Mouse (Mus musculus) embryonic stem cell, embryonic (primary cell): ENCODE data around the gene Ube2l3.
"Not testable (repeated sequence)": the region's sequence is repeated elsewhere in the genome, so short reads cannot be mapped to it uniquely, and the experiment has no call there.

Experiments used
- CTCF ChIA-PET, 4 experiments: fragments of 300-600 bp in 2 of 4; fragments of 350-600 bp in 2 of 4; sonication (Branson Sonifier 250); formaldehyde crosslinking; loops; one replicate each; lab custom pipeline; 2022; ENCODE audit warnings: inconsistent platforms in 2 of 4; lab: Charles Lee
- POLR2A ChIA-PET, 4 experiments: fragments of 300-600 bp in 2 of 4; fragments of 350-600 bp in 2 of 4; sonication (Branson Sonifier 250); formaldehyde crosslinking; loops; one replicate each; lab custom pipeline; 2022; ENCODE audit warnings: antibody characterized with exemption in 4 of 4, inconsistent platforms in 1 of 4; lab: Charles Lee

The Ube2l3 gene

DNA sequence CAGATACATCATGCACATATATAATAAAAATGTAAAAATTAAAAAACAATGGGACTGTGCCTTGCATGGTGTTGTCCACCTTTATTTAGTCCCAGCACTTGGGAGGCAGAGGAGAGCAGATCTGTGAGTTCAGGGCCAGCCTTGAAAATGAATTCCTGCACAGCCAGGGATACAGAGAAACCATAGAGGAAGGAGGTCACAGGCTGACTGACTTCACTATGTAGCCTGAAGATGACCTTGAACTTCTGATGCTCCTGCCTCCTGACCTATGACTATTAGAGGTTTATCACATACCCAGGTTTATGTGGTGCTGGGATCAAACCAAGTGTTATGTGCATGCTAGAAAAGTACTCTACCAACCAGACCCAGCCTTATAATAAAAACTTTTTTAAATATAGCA lies 17.0 kb downstream of the Ube2l3 start:
- CTCF ChIA-PET, result interaction anchor here in 3 of 4 experiments (0.8 to 1.4 kb wide), 3 partner anchors 11 to 91 kb away, joined by 3 to 4 read pairs (median 3); partner anchors contain the start of gene Tmem191c (in 1 of the 3)

DNA sequence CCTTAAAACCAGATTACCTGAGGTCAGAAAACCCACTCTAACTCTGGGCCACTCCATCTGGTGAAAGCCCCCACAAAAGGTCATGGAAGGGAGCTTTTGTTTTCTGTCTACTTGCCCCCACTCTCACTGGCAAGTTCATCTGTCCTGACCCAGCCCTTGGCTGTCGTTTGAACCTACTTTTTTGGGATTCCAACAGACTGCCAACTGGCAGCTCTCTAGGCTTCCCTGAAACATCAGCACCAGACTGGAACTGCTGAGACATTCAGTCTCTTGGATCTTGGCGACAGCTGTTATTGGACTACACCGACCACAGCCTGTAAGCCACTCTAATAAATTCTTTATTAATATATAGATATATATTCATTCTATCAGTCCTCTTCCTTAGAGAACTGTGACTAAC lies 19.4 kb downstream of the Ube2l3 start:
- CTCF ChIA-PET, result interaction anchor here in 1 of 4 experiments (0.9 kb wide), 1 partner anchor 88 kb away, joined by 6 read pairs; no protein-coding TSS in a partner anchor
- POLR2A ChIA-PET, result interaction anchor here in 2 of 4 experiments (0.6 to 3.2 kb wide), 8 partner anchors 7 to 471 kb away, joined by 3 to 16 read pairs (median 3); no protein-coding TSS in a partner anchor

More for the DNA sequence above, 17.0 kb downstream of the Ube2l3 start:
- POLR2A ChIA-PET, result interaction anchor here in 1 of 4 experiments (0.9 to 1.1 kb wide), 4 partner anchors 10 to 91 kb away, joined by 3 to 9 read pairs (median 4); partner anchors contain the start of gene Rimbp3

DNA sequence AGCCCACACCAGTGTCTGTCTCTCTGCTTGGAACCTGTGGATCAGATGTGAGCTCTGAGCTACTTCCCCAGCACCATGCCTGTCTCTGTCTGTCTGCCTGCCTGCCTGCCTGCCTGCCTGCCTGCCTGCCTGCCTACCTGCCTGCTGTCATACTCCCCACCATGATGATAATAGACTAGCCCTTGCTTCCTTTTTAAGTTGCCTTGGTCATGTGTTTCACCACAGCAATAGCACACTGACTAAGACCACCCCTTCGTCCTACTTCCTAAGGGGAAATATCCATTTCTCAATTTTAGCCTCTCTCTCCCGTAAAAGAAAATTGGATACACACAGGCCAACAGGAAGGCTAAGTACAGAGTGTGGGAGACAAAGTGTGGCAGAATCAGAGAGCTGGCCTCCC lies 20.3 kb downstream of the Ube2l3 start:
- ChIA-PET POLR2A (interaction anchor here in 2 of 4 experiments (0.9 to 3.2 kb wide), 13 partner anchors 8 to 57 kb away, joined by 3 to 16 read pairs (median 3); partner anchors contain the start of genes Hic2 (in 2 of the 2), 2610318N02Rik (in 1 of the 2) and Ydjc (in 1 of the 2)), CTCF (no interaction called here)

DNA sequence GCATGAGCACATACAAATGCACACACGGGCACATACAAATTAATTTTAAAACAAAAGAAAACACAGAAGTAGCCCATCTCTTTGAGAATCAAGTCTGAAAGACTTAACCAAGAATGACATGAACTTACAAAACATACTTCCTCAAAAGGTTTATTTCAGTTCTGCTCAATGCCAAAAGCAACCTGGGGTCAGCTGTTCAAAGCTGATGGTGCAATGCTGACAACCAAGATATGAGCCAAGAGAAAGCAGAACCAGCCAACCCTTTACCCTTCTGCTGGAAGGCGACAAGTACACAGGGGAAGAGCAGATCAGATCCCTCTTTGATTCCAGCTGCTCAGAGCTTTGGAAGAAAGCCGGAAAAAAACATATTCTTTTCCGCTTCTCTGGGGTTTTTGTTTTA lies 21.1 kb downstream of the Ube2l3 start:
- ChIA-PET CTCF (interaction anchor here in 1 of 4 experiments (0.6 kb wide), 1 partner anchor 12 kb away, joined by 3 read pairs; no protein-coding TSS in a partner anchor), POLR2A (interaction anchor here in 2 of 4 experiments (0.5 to 3.2 kb wide), 14 partner anchors 9 to 57 kb away, joined by 3 to 16 read pairs (median 4); partner anchors contain the start of genes Hic2 (in 2 of the 2), 2610318N02Rik (in 1 of the 2) and Ydjc (in 1 of the 2))

DNA sequence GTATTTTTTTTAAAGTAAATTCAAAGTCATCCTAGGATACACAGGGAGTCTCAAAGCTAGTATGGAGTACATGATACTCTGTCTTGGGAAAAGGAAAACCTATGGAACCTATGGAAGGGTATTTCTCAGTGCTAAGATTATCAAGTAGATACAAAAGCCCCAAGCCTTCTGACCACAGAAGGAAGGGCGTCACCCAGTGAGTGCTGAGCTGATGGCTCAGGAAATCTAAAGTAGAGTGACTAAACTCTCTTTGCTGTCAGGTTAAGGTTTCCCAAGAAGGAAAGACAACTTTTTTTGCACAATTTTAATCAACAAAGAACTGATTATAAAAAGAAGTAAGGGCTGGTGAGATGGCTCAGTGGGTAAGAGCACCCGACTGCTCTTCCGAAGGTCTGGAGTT lies 22.7 kb downstream of the Ube2l3 start:
- POLR2A ChIA-PET, result interaction anchor here in 3 of 4 experiments (0.5 to 2.6 kb wide), 20 partner anchors 9 to 1296 kb away, joined by 3 to 9 read pairs (median 4); partner anchors contain the start of genes 2610318N02Rik (in 1 of the 3) and Sdf2l1 (in 1 of the 3)
- CTCF ChIA-PET, result no interaction called here

DNA sequence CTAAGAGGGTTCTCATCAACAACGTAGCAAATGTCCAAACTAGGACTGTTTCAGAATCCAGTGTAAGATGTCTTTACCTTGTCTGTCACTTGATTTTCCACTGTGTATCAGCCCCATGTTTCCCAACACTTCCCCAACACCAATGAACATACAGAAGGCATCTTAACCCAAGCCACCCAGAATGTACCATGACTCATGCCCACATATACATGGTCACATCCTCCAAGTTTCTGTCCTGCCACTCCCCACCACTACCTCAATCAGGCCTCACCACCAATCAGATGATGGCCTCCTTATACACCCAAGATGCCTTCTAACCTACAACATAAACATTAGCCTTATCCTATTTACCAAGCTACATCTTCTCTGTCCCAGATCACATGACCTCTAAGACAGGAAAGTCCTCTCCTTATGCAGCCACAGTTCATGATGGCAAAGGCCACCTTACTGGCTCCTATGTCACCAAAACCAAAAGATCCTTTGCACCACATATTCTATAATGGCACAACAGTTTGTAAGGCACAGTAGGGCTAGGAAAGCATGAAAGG lies 24.8 kb downstream of the Ube2l3 start:
- POLR2A ChIA-PET, result interaction anchor here in 2 of 4 experiments (0.6 to 2.0 kb wide), 6 partner anchors 9 to 85 kb away, joined by 3 to 7 read pairs (median 4); no protein-coding TSS in a partner anchor
- CTCF ChIA-PET, result no interaction called here

DNA sequence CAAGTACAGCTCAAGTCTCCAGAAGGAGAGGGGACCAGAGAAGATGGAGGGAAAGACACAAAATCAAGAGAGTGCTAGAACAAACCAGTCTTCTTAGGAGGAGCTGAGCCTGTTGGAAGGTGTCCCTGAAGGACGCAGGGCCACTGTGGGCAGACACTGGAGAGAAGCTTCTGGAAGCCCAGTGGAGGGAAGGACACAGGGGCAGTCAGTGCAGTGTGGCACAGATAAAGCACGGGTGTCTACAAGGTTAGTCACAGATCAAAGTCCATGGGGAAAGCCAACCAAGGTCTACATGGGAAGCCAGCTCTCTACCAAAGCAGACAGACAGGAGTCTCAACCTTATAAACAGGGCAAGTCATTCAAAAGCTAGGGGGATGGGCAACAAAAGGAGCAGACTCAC lies 26.7 kb downstream of the Ube2l3 start:
- ChIA-PET CTCF (interaction anchor here in 2 of 4 experiments (0.7 to 1.0 kb wide), 2 partner anchors 28 to 49 kb away, joined by 3 read pairs; no protein-coding TSS in a partner anchor), POLR2A (interaction anchor here in 3 of 4 experiments (0.6 to 3.7 kb wide), 19 partner anchors 8 to 748 kb away, joined by 3 to 13 read pairs (median 4); partner anchors contain the start of gene 2610318N02Rik (in 1 of the 3))

DNA sequence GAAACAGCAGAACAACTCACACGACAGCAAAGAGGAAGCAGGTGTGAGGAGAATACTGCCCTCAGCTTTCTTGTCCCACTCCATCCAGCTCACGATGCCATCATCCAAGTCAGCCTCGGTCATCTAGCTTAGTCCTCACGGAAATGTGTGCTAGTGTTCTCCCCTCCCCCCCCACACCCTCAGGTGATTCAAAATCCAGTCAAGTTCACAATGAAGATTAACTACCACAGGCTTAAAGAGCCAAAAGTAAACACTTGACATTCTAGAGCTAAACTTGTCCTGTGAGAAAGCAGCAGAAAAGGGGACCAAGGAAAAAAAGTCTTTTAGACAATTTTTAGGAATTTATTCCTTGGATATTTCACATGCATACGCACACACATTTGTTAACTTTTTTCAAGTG lies 34.4 kb downstream of the Ube2l3 start:
- ChIA-PET CTCF (interaction anchor here in 2 of 4 experiments (0.6 to 0.7 kb wide), 2 partner anchors 108 to 528 kb away, joined by 3 to 5 read pairs; no protein-coding TSS in a partner anchor), POLR2A (interaction anchor here in 3 of 4 experiments (0.7 to 2.4 kb wide), 17 partner anchors 8 to 116 kb away, joined by 3 to 15 read pairs (median 4); partner anchors contain the start of genes Hic2 (in 2 of the 3), Ccdc116 (in 1 of the 3) and Sdf2l1 (in 1 of the 3))

DNA sequence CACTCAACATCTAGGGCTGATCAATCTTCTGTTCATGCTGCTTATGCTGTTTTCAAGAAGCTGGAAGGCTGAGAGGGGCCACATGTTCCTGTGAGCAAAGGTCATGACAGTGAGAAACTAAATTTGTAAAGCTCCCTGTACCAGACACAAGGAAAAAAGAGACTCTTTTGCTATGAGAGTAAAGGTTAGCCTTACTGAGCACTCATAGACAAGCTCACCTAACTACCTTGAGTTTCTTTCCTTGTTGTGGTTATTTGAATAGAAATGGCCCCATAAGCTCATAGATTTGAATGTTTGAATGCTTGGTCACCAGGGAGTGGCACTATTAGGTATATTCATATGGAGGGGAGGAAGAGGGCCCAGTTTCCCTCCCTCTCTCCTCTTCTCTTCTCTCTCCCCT lies 35.3 kb downstream of the Ube2l3 start:
- ChIA-PET POLR2A (interaction anchor here in 3 of 4 experiments (0.6 to 2.4 kb wide), 27 partner anchors 8 to 474 kb away, joined by 3 to 15 read pairs (median 4); partner anchors contain the start of genes Aifm3 (in 1 of the 3), Ccdc116 (in 1 of the 3), Hic2 (in 1 of the 3) and Sdf2l1 (in 1 of the 3)), CTCF (interaction anchor here in 3 of 4 experiments (0.5 to 1.3 kb wide), 3 partner anchors 43 to 118 kb away, joined by 4 read pairs; no protein-coding TSS in a partner anchor)

DNA sequence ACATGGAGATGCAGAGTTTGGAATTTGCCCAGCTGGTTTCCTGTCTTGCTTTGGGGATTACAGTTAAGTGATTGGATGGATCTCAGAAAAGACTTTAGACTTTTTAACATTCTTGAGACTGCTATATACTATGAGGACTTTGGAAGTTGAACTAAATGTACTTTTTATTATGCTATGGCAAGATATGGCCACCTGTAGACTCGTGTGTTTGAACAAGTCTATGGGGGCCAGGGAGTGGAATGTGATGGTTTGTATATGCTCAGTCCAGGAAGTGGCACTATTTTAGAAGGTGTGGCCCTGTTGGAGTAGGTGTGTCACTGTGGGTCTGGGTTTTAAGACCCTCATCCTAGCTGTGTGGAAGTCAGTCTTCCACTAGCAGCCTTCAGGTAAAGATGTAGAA lies 37.0 kb downstream of the Ube2l3 start:
- CTCF ChIA-PET, result not testable (repeated sequence)
- POLR2A ChIA-PET, result interaction anchor here in 2 of 4 experiments (0.7 to 3.3 kb wide), 8 partner anchors 9 to 34 kb away, joined by 3 to 13 read pairs (median 4); partner anchors contain the start of genes Ccdc116 (in 1 of the 2) and Sdf2l1 (in 1 of the 2)

DNA sequence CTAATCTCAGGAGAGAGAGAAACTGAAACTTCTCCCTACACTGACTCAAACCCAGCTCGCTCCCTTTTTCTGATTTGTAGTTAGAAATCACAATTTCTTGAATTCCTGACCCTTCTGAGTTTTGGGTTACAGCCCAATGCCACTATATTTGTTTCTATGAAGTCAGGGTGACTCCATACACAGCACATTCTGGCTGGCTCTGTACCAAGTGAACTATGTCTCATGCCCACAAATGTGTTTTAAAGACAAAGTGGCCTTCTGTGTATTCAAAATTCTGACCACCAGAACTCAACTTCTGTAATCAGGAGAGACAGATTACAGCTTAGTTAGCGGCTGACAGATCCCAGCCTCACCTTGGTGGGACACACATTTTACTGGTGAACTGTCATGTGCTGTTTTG lies 48.1 kb downstream of the Ube2l3 start:
- CTCF ChIA-PET, result interaction anchor here in 2 of 4 experiments (1.3 to 1.8 kb wide), 2 partner anchors 22 to 117 kb away, joined by 3 to 7 read pairs; partner anchors contain the start of gene Sdf2l1 (in 1 of the 2)
- POLR2A ChIA-PET, result interaction anchor here in 2 of 4 experiments (1.2 to 3.5 kb wide), 9 partner anchors 10 to 97 kb away, joined by 3 to 13 read pairs (median 6); partner anchors contain the start of genes Sdf2l1 (in 1 of the 2) and Ydjc (in 1 of the 2)

DNA sequence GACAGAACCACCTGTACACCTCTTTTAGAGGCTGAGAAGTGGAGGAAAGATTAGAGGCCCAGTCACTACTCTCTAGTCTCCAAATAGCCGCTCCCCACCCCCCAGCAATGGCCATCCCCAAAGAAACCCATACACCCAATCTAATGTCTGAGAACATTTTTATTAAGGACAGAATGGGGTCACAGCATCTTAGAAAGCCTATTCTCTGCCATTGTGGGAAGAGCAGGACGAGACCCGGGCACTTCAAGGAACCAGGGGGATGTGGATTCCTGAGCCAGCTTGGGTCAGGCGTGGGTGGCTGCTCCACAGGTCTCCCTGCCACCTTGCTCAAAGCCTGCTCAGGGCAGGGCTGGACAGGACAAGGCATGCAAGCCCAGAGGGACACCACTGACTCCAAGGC lies 50.6 kb downstream of the Ube2l3 start:
- CTCF ChIA-PET, result interaction anchor here in 2 of 4 experiments (0.8 to 1.8 kb wide), 2 partner anchors 8 to 57 kb away, joined by 3 to 4 read pairs; no protein-coding TSS in a partner anchor
- POLR2A ChIA-PET, result interaction anchor here in 2 of 4 experiments (0.7 to 4.1 kb wide), 9 partner anchors 16 to 44 kb away, joined by 3 to 15 read pairs (median 7); partner anchors contain the start of genes 2610318N02Rik (in 2 of the 2) and Sdf2l1 (in 1 of the 2)

DNA sequence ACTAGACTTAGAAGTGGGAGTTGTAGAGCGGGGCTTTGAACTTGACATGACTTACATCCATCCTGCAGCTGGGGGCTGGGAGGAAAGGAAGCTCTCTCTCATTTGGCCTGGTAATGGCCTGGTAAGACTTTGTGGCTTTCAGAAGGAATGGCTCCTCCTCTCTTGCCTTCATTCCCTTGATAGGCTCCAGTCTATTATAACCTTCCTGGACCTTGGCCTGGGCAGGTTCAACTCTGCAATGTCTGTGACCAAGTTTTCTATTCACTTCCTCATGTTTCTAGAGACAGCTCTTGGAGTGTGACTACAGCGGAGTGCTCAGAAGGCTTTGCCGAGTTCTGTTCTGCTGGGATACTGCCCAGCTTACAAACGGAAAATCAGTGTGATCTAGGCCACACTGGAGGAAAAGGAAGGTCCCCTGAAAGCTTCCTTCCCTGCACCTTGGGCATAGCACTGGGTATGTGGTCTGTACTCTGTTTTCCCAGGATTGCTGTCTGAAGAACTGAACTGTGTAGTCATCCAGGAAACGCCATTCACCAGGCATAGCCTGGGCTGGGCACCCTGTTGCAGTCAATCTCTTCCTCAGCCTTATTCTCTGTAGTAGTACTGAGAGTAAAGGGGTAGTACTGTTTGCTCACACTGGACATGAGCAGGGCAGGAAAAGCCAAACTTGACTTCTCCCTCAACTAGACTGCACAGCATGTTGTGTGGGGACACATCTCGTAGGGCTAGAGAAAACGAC lies 51.8 kb downstream of the Ube2l3 start:
- ChIA-PET CTCF (interaction anchor here in 1 of 4 experiments (0.8 kb wide), 1 partner anchor 19 kb away, joined by 3 read pairs; the partner anchor contains the start of gene Sdf2l1), POLR2A (interaction anchor here in 3 of 4 experiments (0.6 to 4.1 kb wide), 9 partner anchors 12 to 372 kb away, joined by 3 to 15 read pairs (median 6); partner anchors contain the start of genes 2610318N02Rik (in 2 of the 3) and Sdf2l1 (in 1 of the 3))

DNA sequence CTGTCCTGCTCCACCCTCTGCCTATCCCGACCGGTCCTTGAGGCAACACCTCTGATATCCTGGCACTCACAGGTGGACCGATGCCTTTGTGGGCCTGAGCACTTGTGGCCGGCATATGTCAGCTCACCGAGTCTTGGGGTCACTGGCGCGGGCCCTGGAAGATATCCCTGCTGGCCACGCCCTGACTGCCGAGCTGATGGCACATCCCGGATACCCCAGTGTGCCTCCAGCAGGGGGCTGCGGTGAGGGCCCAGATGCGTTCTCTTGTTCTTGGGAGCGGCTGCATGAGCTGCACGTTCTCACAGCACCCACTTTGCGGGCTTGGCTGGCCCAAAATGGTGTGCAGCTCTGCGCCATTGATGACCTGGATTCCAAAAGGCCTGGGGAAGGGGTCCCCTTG lies 54.4 kb downstream of the Ube2l3 start:
- CTCF ChIA-PET, result interaction anchor here in 3 of 4 experiments (0.6 to 2.6 kb wide), 21 partner anchors 9 to 843 kb away, joined by 3 to 30 read pairs (median 4); partner anchors contain the start of genes Sdf2l1 (in 2 of the 3), Tmem191c (in 2 of the 3), 2610318N02Rik (in 1 of the 3) and Rimbp3 (in 1 of the 3)
- POLR2A ChIA-PET, result interaction anchor here (0.5 to 10.2 kb wide), 44 partner anchors 9 to 413 kb away, joined by 3 to 124 read pairs (median 4); partner anchors contain the start of genes Sdf2l1 (in 4 of the 4), 2610318N02Rik (in 3 of the 4), Lrrc74b (in 1 of the 4) and Rimbp3 (in 1 of the 4)

DNA sequence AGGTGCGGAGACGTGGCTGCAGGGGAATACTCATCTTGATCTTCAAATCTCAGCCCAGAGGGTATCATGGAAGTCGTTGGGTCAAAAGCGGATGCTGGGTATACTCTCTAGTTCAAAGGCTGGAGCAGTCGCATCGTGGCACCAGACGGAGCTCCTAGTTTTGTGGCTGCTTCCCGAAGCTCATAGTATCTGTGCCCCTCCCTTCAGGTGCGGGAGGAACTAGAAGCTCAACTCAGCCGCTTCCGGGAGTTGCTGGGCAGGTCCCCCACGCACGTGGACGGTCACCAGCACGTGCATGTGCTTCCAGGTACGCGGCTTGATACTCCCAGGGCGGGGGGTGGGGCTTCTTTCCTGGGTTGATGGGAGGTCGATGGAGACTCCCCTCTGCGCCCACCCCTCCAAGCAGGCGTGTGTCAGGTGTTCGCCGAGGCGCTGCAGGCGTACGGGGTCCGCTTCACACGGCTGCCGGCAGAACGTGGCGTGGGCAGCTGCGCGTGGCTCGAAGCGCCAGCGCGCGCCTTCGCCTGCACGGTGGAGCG lies 55.0 kb downstream of the Ube2l3 start:
- CTCF ChIA-PET, result interaction anchor here in 3 of 4 experiments (0.6 to 2.6 kb wide), 27 partner anchors 10 to 842 kb away, joined by 3 to 30 read pairs (median 4); partner anchors contain the start of genes Sdf2l1 (in 2 of the 3), Tmem191c (in 2 of the 3), 2610318N02Rik (in 1 of the 3) and Gm20518 (in 1 of the 3)
- POLR2A ChIA-PET, result interaction anchor here (0.6 to 10.2 kb wide), 47 partner anchors 10 to 845 kb away, joined by 3 to 124 read pairs (median 4); partner anchors contain the start of genes Sdf2l1 (in 4 of the 4), 2610318N02Rik (in 3 of the 4), Lrrc74b (in 1 of the 4) and Ppil2 (in 1 of the 4)

DNA sequence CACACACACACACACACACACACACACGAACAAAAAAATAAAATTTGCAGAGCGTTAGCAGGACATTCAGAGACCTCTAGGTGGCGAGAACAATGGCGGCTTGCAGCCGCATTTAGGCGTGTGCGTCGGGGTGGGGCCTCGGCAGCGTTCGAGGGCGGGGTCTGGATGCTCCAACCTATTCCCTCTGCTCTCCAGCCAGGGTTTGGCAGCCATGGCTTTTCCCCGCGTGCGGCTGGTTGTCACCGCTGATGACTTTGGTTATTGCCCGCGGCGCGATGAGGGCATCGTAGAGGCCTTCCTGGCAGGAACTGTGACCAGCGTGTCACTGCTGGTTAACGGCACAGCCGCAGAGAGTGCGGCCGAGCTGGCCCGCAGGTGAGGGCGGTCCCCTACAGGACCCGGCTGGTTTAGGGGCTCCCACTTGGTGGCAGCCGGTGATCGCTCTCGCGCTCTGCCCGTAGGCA lies 55.6 kb downstream of the Ube2l3 start, which contains the start of gene Ccdc116:
Gene Ccdc116 (minus strand): TSS at position 458 of the 464 bp plus-strand sequence.
- POLR2A ChIA-PET, result interaction anchor here in 3 of 4 experiments (0.6 to 10.2 kb wide), 22 partner anchors 10 to 844 kb away, joined by 3 to 124 read pairs (median 6); partner anchors contain the start of genes 2610318N02Rik (in 2 of the 3), Sdf2l1 (in 2 of the 3), Ppil2 (in 1 of the 3) and Yars2 (in 1 of the 3)
- CTCF ChIA-PET, result interaction anchor here in 3 of 4 experiments (0.6 to 2.6 kb wide), 12 partner anchors 15 to 745 kb away, joined by 3 to 30 read pairs (median 6); partner anchors contain the start of genes Tmem191c (in 2 of the 3), 2610318N02Rik (in 1 of the 3), Gm20518 (in 1 of the 3) and Sdf2l1 (in 1 of the 3)
